Mouse (Mus musculus) gastrocnemius, postnatal 4 days (tissue): ENCODE measurements around the gene Ly6g6e. TPM values are rescaled to one million over a fixed set of nuclear protein-coding genes. Genes with fewer than 3 reads are reported as not detected.
"Not testable (repeated sequence)": the region's sequence is repeated elsewhere in the genome, so short reads cannot be mapped to it uniquely, and the experiment has no call there.

ENCODE experiments used
- DNase-seq, 2 experiments: peaks; one replicate each; pipeline ENCODE4 v3.0.0; 2021 to 2022; ENCODE audit warnings: low spot score in 2 of 2, mixed read lengths in 2 of 2
- long read RNA-seq, 2 experiments: library from polyadenylated mRNA; stranded (forward); transcript quantifications; one replicate each; pipeline ENCODE4 v2.0.0; 2021
- total RNA-seq, 2 experiments: library from RNA; stranded (reverse); gene quantifications; 2 replicates each; pipeline ENCODE4 v1.2.3; 2021

Ly6g6e gene
- total RNA-seq, result not detected
- long read RNA-seq, experiment 1, partial matches to known transcripts, result 0 of 4 reads
- long read RNA-seq, experiment 1, other reads (novel, unspliced or antisense), result 3 of 4 reads
- long read RNA-seq, experiment 2, result 0 reads

DNA sequence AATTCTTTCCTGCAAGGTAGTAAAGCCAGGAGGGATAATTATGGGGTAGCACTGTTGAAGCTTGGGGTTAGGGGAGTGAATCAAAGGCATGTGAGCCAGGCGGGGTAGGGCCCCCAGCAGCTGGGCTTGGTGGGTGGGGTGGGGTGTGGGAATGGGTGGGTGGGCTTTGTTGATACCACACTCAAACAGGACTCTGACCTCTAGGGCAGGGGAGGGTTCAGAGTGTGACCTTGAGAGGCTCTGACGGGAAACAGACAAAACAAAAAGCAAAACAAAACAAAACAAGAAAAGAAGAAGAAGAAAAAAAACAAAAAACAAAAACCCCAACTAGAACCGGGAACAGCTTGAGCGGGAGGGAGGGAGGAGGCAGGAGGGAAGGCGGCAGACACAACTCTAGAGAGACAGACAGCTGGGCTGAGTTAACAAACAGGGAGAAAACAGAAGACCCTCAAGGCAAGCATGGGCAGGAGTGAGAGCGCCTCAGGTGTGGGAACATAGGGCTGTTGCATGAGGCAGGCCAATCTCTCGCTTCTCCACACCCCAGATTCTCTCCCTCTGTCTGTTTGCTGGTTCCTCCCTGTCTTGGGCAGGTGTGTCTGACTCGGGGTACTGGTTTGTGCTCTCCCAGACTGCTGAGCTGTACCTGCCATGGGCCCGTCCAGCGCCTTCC lies at the start of gene Ly6g6e:
Ly6g6e (plus strand) TSS at position 396 of the 670 bp plus-strand sequence.
- DNase-seq, result no peak

DNA sequence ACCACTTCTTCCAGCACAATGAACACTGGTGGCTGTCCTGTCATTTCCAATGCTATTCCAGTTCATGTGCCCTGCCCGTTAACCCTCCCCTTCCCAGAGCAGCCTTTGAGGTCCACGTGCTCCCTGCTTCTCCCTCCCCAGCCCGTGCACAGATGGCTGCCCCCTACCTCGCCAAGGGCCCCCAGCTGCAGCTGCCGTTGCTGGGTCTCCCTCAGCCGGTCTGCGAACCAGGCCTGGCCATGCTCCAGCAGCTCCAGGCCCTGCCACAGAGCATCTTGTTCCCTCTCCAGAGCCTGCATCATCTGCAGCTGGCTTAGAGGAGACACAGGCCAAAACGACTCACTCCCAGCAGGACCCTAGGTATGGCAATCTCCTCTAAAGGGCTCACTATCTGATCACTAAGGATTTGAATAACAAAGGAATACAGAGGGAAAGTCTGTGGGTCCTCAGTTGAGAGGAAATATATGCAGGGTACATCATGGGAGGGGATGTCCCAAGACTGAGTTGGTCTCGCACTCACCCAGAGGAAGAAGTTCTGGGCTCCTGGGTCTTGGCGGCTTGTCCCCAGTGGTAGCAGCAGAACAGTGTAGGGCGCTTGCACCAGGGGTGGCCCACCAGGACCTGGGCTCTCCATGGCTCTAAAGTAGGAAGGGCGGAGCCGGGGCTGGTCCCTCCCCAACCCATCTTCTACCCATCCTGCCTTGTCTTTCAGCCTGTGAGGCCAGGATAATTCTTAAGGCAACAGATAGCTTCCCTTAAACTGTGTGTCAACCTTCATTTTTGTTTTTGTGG lies 49.2 kb upstream of the Ly6g6e start, which contains the start of gene Sapcd1:
Sapcd1 (minus strand) TSS at position 740 of the 792 bp plus-strand sequence.
- peak; percentile 77 to 87 for DNase-seq

DNA sequence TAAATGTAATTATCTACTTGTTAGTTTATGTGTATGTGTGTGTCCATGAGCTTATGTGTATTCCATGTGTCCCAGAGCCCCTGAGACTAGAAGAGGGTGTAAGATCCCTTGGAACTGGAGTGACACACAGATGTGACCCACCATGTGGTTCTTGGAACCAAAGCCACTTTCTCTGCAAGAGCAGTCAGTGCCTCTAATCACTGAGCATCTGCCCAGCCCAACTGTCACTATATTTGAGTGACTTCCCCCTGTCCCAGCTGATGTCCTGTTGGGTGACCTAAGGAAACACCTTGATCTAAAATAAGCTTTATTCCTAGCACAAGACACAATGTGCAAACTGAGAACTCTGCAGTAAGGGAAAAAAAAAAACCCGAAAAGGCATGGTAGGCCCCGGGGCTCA lies 48.4 kb upstream of the Ly6g6e start:
- no peak for DNase-seq

DNA sequence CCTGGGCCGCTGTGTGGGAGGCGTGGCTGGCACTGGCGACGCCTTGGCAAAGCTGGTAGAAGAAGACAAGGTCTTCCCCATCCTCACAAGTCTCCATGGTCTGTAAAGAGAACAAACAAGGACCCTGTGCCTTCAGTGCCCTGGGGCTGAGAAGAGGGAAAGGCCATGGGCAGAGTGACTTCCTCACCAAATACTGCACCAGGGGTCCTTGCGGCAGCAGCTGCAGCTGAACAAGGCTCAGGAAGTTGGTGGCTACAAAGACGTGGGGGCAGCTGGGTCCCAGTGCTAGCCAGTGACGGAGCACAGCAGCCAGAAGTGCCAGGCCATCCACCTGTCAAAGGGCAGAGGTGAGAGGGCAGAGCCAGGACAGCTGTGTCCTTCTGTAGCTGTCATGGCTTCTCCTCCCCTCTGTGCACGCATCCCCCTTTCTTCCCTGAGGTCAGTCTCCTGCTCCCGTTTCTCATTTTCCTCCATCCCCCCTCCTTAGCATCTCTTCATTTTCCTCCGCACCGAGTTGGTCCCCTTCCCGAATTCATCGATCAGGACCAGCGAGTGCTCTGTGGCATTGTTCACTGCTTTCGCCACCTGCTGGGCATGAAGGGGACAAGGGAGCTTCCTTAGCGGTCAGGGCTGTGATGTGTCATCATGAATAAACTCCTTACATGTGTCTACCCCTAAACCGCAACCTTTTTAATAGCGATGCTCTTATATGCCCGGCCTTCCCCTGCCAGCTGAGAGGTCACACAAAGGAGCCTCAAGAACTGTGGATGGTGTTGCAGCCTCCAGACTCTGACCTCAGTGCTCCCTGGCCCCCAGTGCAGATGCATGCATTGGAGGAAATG lies 46.8 kb upstream of the Ly6g6e start:
- peak in 1 of 2 experiments; percentile 32 for DNase-seq

DNA sequence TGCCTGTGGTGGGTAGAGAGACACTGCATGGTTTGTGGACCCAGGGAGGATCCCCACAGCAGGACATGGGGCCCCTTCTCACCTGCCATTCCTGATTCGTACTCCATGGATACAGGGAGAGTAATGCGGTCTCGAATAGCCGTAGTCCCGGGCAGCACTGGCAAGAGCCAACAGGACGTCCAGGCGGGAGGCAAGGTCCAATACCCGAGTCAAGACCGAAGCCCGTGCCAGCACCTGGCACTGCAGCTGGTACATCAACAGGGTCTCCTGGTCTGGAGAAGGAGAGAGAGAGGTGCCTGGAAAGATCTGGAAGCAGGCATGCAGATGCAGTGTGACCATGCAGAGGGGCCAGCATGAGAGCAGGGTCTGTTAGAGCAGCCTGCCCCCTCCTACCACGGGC lies 45.4 kb upstream of the Ly6g6e start:
- no peak for DNase-seq

DNA sequence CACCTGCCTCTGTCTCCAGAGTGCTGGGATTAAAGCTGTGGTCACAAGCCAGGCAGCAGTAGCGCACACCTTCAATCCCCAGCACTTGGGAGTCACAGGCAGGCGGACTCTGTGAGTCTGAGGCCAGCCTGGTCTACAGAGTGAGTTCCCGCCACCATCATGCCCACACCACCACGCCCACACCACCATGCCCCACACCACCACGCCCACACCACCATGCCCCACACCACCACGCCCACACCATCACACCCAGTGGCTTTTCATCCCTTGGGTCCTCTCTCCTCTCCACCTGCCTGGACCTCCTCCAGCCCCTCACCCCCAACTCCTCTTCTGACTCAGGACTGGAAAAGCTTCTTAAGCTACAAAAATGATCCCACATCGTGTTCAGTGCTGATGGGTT lies 44.8 kb upstream of the Ly6g6e start:
- DNase-seq, result no peak

DNA sequence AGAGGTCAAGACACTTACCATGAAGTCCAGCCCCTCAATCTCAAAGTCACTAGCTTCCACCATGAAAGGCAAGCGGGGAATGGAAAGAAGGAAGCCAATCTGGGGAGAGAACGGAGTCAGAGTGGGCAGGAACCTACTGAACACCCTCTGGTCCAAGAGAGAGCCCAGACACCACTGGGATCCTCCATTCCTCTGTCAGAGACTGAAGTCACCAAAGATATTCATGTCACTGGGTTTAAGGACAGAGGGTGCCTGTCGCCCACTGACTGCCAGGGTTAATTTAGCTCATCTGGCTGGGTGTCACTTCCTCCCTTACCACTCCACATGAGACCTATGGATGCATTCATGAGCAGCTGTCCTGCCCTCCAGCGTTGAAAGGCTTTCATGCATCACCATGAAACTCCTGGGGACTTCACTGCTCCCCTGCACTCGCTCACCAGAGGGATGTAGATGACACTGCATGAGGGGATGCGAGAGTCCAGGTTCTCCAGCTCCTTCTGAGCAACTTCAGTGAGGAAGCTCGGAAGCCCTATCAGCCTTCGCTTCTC lies 44.3 kb upstream of the Ly6g6e start:
- no peak for DNase-seq

DNA sequence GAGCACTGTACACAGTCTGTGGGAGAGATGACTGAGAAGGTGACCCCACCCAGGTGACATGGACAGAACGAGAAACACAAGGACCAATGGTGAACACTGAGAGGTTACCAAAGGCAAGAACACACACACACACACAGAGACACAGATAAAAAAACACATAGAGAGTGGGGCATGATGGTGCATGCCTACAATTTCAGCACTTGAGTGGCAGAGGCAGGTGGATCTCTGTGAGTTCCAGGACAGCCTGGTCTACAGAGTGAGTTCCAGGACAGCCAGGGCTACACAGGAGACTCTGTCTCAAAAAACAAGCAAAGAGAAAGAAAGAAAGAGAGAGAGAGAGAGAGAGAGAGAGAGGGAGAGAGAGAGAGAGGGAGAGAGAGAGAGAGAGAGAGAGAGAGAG lies 43.0 kb upstream of the Ly6g6e start:
- DNase-seq, result not testable (repeated sequence)

DNA sequence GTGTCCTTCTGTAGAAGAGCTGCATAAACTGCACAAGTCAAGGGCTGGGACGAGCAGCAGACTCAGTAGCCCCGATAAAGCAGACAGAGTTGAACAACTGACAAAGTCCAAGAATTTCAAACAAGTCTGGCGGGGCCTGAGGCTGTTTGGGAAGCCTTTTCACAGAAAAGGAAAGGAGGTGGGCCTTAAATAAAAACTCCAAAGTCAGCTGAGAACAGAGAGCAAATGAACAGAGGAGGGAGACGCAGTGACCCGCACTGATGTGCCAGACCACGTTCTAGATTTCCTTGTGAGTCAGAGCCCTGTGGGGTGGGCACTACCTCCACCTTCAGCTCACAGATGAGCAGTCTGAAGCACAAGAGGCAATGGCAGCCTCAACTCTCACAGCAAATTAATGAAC lies 41.8 kb upstream of the Ly6g6e start:
- no peak for DNase-seq

DNA sequence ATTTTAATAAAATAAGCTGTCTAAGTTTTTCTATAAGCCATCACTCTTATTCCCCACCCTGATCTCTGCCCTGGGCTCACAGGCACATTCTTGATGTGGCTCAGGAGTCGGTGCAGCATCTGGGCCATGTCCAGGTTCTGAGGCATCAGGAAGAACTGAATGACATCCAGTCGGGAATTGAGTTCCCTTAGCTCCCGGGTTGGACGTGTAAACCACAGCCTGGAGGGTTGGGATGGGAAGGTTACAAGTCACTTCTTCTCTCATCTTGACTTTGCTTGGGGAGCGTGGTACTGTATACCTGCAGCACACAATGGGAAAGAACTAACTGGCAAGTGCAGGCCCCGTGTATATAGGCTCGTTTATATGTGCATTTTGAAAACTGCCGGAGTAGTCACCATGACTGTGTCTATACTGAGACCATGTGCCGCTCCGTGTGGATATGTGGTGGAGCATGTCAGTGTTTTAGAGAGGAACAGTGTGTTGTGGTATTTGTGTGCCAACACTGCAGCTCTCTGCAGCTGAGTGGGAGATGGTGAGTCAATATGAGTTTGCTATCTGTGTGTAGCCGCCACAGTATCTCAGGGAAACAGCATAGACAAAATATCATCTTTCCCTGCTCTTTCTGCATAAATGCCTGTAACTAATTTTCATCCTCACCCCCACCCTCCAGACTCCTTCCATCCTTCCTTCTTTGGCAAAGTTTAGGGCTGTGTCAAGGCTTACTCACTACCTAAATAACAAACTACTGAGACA lies 37.4 kb upstream of the Ly6g6e start:
- no peak for DNase-seq

DNA sequence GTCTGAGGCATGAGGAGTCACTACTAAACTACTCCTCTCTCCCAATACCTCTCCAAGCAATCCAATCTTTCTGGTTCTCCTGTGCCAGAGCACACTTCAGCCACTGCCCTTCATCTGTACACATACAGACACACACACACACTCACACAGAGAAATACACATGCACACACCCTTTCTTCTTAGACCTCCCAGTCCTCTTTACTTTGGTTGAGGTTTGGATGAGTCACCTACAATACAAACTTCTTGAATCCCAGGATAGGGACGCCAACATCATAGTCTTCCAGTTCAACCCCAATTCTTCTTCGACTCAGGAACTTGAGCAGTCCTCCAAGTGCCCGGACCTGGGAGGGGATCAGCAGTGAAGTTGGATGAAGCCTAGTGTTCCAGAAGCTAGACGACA lies 32.9 kb upstream of the Ly6g6e start:
- no peak for DNase-seq

DNA sequence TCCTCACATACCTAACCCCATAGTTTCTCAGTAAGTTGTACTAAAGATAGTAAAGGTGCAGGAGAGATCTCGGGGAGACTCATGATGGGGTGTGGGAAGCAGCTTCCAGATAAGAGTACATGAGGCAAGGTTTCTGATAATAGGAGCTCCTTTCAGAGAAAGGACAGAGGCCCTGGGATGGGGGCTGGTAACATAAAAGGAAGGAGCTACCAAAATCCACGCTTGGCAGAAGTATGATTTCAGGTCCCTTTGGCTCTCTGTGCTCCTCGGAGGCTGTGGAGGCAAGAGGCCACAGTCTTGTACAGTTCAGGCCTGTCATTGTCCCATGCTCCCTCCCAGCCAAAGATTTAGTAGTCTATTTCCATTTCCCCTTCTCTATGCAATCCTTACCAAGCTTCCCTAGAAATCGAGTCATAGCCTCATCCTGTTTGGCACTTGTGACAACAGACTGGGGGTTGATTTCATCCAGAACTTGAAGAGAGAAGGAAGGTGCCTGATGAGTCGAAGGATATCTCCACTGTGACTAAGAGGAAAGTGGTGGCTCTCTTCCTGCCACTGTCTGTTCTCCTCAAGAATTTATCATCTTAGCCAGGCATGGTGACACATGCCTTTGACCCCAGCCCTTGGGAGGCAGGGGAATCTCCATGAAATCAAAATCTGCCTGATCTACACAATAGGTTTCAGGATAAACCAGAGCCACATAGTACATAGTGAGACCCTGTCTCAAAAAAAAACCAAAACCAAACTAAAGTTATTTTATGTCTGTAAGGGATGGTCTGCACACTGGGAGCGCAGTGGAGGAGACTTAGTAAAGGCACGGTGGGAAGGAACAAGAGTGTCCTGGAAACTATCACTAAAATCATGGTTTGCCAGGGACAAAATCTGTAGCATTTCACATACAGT lies 31.5 kb upstream of the Ly6g6e start:
- no peak for DNase-seq

DNA sequence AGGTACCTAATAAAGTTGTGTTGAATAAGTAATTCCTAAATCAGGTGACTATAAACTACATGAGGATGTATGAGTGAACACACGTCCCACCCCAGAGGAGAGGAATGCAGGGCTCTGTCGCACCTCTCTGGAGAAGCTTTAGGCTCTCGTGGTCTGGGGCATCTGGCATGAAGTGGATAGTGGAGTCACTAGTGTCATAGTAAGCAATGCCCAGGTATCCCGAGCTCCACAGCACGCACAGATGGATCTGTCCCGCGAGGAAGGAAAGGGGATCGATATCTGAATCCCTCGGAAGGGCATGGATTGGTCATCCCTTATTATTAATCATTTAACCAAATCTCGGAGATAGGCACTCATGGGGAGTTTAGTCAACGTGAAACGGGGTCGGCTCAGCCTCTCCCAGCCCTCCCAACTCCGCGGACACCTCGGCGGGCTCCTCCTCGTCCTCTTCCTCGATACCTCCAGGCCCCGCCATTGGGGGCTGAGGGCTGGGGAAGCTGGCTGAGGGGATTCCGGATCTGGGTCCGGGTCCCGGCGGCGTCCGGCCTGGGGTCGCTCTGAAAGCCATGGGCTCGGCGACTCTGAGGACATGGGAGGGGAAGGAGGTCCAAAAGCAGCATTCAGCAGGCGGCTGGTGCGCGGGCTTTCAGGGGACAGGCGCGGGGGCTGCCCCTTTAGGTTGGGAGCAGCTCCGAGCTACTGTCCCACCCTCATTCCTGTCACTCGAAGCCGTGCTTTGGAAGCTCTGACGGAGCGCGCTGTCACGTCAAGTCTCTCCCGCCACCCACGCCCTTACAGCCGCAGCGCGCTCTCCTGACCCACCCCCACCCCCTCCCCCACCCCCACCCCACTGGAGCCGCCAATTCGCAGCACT lies 30.7 kb upstream of the Ly6g6e start:
- no peak for DNase-seq

DNA sequence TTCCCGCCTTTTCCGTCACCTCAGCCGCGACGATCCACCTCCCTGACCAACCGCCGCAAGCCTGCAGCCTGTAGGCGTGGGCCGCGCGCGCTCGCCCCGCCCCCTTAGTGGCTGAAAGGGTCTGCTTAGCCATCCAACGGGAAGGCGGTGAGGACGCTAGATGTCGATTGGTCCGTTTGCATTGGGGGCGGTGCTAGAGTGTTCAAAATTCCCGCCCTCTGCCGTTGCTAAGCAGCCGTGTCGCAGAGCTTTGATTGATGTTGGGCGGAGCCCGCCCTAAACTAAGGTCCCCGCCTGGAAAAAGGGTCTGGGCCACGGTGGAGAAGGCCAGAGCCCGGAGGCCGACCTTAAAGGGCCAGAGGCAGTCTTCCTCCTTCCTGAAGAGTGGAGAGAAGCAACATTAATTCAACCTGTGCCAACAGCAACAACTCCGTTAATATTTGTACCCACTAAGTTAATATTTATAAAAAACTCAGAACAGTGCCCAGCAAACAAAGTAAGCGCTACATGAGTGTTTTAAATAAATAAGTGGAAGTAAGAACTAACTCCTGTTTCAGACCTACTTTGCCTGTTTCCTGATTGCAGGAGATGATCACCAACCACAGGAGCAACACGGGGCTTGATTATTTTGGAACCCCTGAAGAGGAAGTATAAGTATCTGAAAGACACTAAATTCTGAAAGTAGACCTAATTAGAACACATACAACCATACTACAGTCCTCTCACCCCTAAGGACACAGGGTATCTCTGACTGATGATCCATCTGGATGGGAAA lies 29.8 kb upstream of the Ly6g6e start, which contains the start of gene Msh5:
Msh5 (minus strand) TSS at position 65 of the 775 bp plus-strand sequence.
- DNase-seq, result peak; percentile 95 to 96

DNA sequence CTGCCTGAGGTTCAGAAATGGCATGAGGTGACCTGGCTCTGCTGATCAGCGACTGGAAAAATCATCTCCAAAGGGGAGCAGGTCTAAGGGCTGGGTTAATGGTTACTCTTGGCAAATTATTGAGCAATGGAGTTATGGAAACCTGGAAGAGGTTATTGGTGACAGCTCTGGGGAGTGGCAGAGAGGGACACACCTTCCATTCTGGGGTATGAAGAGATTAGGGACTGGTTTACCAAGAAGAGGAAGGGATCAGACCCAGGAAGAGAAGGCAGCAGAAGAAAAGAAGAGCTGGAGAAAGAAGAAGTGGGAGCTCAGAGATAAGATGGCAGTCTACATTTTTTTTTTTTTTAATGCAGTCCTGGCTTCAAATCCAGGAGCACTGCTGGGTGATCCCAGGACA lies 29.0 kb upstream of the Ly6g6e start:
- DNase-seq, result no peak

DNA sequence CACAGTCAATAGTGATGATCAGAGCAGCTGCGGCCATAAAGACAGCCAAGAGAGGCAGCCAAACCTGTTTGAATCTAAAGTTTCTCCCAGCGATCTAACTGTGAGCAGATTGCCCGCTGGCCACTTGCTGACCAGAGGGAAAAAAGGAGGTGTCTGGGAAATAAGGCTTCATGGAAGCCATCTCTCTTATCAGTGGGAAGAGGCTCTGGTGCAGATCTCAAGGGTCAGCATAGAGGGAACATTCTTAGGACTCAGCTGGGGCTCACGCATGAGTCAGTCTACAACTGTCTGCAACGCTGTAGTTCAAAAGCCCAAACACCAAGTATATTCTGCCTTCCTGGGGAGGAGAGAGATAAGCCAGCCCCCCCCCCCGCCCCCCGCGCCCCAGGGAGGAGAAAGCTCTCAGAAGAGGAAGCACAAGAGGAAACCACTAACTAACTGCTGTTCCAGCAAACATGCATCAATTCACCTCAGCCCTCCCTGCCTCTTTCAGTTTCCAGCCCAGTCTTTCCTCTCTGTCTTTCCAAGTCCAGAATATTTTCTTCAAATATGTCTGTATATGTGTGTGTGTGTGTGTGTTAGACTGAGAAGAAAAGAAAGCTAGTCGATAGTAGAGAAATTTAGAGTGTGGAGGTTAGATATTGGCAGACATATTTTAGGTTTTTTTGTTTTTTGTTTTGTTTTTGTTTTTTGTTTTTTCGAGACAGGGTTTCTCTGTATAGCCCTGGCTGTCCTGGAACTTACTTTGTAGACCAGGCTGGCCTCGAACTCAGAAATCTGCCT lies 28.4 kb upstream of the Ly6g6e start:
- DNase-seq, result no peak
